Mouse (Mus musculus): ENCODE results near the gene Pmpca.

DNA sequence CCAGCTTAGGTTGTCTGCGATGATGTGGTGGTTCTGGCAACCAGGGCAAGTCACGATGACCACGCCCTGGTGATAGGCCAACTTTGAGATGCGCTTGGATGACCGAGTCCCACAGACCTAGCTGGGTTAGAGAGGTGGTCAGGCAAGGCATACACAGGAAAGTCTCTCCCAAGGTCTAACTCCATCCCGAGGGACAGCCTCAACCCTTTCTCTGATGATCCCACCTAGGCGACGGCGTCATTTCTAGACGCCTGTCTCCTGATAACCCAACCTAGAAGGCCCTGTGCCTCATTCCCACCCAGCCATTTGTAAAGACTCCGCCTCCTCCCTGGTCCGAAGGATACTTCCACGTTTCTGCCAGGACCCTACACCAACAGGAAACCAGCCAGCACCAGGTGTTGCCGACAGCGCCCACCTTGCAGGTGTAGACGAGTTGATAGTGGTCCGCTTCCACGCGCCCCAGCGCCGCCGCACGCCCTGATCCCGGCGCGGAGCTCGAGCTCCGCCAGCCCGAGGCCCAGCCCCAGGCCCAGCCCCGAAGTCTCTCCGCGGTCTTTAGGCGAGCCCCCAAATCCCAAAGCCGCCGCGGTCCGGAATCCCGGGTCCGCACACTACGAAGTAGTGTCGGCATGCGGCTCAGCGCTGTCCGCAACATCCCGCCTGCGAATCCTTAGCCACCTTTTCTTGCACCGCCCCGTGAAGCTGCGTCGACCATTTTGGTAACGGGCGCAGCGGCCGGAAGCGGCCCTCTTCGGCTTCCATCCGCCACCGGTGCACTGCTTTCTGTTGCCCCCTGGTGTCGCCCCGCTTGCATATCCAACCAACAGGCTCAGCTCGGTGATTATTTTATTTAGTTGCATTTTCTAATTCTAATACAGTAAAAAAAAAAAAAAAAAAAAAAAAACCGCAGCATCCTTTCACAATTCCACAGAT lies 37.5 kb upstream of the Pmpca start, which contains the start of gene Dnlz:
- TF ChIP-seq CTCF (IDR thresholded peaks at IDR 0.05; ENCODE audit: low read depth) (peak; percentile 82), EP300 (IDR thresholded peaks at IDR 0.05; ENCODE audit: low read depth) (no peak; the same call in 1 of the 2 replicates)
